Mouse (Mus musculus): ENCODE measurements at regions not wholly inside any gene's neighbourhood (a gene's known extent, or its start where the extent isn't known, plus 50 kb on each side); places are given as distances from the start of the nearest gene placed in this dataset.

DNA sequence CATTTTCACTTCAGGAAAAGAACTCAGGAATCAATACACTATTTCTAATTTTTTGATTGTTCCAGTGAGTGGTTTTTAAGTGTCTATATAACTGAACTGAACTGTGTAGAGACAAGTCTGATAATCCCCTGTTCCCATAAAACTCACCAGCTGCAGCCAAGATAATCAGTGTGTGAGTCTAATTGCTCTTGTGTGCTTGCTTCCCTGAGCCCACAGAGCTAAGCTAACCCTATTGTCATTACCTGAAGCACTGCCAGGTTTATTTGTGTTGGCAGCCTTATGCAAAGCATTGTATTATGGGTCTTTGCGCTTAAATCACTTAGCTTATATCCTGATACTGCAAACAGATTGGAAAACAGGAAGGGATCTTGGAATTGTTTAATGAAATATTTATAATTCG is 1663.8 kb downstream of the 4930444P10Rik start:
- no peak for DNase-seq (ENCODE audit: low spot score in 2 of 2)

DNA sequence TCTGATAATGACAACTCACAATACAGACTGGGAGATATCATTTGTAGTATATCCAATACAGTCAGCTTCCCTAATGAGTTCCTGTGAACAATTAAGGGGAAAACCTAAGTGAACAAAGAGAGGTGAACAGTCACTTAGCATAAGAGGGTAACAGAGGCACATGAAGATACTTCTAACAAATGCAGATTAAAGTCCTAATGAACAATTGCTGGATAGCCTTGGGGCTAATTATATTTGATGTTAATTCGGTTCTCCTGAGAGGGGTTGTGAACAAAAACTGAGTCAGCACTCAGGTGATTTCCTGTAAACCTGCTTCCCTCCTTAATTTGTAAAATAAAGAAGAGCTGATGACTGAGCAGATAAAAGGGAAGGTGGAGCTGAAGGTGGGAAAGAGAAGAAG is 1672.1 kb downstream of the 4930444P10Rik start:
- no peak for DNase-seq (ENCODE audit: low spot score in 2 of 2)

DNA sequence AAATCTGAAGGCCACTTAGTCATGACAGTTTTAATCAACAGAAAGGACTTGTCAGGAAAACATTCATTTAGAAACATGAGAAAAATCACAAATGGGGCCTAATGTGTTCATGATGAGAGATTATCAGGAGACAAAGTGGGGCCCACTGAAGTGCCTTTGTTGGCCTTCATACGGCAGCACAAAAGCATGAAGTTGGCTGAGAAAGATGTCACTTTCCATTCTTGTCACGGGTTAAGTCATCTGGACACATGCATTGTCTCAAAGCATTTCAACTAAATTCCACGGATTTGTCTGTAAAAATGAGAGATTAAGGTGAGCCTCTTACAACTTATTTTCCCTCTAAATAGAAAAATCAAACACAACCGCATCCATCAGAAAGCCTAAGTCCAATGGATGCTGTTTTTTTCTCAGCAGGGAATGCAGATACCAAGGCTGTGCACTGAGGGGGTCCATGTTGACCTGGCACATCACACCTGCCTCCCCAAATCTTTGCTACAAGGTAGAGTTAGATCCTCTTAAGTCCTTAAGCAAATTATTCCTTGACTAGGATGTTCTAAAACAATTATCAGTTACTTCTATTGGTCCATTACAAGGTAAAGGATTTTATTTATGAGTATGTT is 1679.2 kb downstream of the 4930444P10Rik start:
- DNase-seq (ENCODE audit: low spot score in 2 of 2): no peak

DNA sequence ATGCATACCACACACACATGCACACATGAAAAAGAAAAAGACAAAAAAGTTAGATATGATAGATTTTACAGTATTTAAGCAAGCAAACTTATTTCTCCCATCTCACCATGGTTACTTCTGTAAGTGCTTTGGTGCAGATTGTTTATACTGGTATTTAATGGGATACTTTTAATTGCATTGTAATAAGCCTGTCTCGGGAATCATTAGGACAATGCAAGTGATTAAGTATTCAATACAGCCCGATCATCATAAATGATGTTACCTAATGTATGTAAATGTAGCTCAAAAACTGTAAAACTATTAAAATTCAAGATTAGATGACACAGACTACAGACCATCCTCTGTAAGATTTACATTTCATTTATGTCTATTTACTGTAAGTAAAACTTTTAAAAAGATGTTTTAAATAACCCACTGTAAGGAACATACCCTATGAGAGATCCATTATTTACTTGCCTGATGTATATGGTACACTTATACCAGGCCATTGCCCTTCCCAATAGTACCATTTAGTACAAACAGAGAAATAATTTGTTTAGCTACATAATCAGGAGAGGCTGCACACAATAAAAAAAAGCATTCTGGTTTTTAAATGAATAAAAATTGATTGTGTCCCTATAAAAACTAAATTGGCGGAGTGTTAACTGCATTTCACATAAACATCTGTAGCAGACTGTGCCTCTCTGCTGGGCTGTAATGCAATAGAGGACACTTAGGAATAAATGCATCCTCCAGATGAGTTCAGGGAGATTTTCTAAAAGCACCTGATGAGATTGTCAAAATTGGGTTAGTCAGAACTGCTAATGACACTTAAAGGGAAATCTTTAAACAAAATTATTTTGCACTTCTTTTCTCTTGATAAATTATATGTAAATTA is 1722.9 kb downstream of the 4930444P10Rik start:
- no peak for DNase-seq (ENCODE audit: low spot score in 2 of 2)

DNA sequence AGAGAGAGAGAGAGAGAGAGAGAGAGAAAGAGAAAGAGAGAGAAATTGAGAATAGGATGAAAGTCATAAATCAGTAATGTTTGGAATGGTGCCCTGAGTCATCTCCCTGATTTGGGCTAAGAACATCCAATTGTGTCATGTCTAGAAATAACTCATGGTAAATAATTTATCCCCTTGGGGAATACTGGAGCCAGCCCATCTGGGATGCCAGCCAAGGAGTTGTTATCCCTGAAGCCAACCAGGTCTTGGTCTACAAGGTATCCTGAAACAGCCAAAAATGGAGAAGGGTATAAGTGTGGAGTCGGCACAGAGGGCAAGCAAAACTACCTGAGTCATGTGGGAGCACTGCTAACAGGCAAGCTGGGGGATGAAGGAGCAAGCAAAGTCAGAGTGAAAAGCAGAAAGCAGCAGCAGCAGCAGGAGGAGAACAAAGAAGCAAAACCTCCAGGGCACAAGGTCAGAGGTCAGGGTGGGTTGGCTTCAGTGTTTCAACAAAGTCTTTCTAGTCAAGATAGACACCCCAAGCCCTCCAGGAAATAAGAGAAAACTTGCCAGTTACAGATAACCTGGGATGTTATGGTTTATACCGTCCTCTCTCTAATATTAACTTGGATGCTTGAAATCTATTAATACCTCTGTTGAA is 1733.0 kb downstream of the 4930444P10Rik start:
- DNase-seq (ENCODE audit: low spot score in 2 of 2): no peak

All from left cerebral cortex, adult 18-20 months (tissue).